Mouse (Mus musculus): ENCODE measurements around the gene Spn. TPM values are rescaled to one million over a fixed set of nuclear protein-coding genes. Genes with fewer than 3 reads are reported as not detected.

Gene Spn
- polyA plus RNA-seq, 1 experiment from 2014 or later: 0.36 TPM

DNA sequence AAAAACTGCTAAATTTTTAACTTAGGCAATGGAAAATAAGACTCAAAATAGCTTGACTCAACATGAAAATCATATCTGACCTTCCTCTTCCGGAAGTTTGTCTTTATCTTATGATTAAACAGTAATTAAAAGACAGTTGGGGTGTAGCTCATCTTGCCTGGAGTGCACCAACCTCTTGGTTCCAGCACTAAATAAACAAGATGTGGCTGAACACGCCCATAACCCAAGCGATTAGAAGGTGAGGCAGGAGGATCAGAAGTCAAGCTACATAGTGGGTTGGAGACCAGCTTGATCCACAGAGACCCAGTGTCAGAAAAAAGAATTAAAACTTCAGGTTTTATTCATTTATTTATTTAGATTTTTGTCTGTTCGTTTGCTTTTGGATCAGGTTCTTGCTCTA, 53.9 kb downstream of the Spn start:
- no peak for ATAC-seq
- no peaks in the 10 kb centered on the region for H3K4me1 ChIP-seq (replicated peaks)
- no peaks in the 10 kb centered on the region for H3K9me3 ChIP-seq
- no peak overlapping the region for H3K27ac ChIP-seq
- H3K27me3 ChIP-seq (replicated peaks): no peaks in the 10 kb centered on the region
- no peak overlapping the region for H3K4me2 ChIP-seq (replicated peaks)
- WGBS: 67% methylated on average over 4 of the region's 4 CpGs
- H3K4me3 ChIP-seq (replicated peaks): no peak overlapping the region
- H3K36me3 ChIP-seq: no peaks in the 10 kb centered on the region
- no peak overlapping the region for H3K9ac ChIP-seq

DNA sequence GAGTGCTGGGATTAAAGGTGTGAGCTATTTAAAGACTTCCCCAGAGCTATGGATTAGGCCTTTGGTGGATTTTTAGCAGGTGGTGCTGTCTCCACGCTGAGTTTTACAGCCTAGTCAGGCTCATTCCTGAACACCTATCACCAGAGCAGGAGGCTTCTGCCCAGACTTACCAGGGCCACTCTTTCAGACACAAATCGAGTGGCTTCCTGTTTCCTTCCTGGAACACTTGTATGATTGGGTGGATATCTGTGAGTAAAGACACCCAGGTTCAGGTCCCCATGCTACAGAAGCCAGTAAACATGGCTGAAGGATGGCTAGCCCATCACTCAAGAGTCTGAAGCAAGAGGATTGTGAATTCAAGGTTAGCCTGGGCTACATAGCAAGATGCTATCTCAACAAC, 54.6 kb downstream of the Spn start:
- Histone ChIP-seq H3K27me3 (replicated peaks) (no peaks in the 10 kb centered on the region), H3K4me3 (replicated peaks) (no peak overlapping the region), H3K9ac (no peak overlapping the region), H3K4me1 (replicated peaks) (no peaks in the 10 kb centered on the region), H3K9me3 (no peaks in the 10 kb centered on the region), H3K27ac (no peak overlapping the region), H3K4me2 (replicated peaks) (no peak overlapping the region), H3K36me3 (no peaks in the 10 kb centered on the region)
- ATAC-seq: no peak
- WGBS: 43% methylated on average over 2 of the region's 2 CpGs

DNA sequence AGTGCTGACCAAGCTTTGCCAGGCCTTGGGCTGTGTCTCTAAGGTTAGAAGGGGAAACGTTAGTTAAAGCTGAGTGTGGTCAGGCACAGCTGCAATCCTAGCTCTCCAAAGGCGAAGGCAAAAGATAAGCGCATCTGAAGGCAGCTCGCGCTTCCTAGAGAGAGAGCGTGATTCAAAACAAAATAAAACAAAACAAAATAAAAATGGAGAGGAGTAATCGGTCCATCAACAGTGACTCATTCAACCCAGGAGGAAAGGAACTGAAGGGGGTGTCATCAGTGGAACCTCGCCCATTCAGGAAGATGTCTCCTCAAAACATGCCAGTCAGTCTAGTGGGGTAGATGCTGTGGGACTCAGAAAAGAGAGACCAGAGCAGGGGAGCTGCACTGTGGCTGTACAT, 55.4 kb downstream of the Spn start:
- Histone ChIP-seq H3K36me3 (no peaks in the 10 kb centered on the region), H3K4me3 (replicated peaks) (no peak overlapping the region), H3K27me3 (replicated peaks) (no peaks in the 10 kb centered on the region), H3K9ac (no peak overlapping the region), H3K9me3 (no peaks in the 10 kb centered on the region), H3K4me2 (replicated peaks) (no peak overlapping the region), H3K27ac (no peak overlapping the region), H3K4me1 (replicated peaks) (no peaks in the 10 kb centered on the region)
- 83% methylated on average over 8 of the region's 8 CpGs for WGBS
- no peak for ATAC-seq

Other genes starting within 250 kb of the Spn start
- 27.8 and 33.3 TPM in 2 replicates for gene Tmem219, start 214.9 kb downstream of the Spn start, polyA plus RNA-seq (2015; fragmentation: Nextera tagmentation; extraction: Ambion mirVana)
- gene Kctd13, start 208.9 kb downstream of the Spn start, polyA plus RNA-seq (2015; fragmentation: Nextera tagmentation; extraction: Ambion mirVana): 13.6 and 13.9 TPM in 2 replicates
- gene Asphd1, start 188.2 kb downstream of the Spn start, polyA plus RNA-seq (2015; fragmentation: Nextera tagmentation; extraction: Ambion mirVana): 0.32 and 0.46 TPM in 2 replicates
- 2.4 and 2.9 TPM in 2 replicates for gene Sez6l2, start 187.3 kb downstream of the Spn start, polyA plus RNA-seq (2015; fragmentation: Nextera tagmentation; extraction: Ambion mirVana)
- gene Cdipt, start 161.9 kb downstream of the Spn start, polyA plus RNA-seq (2015; fragmentation: Nextera tagmentation; extraction: Ambion mirVana): 123 and 136 TPM in 2 replicates
- 0.98 and 2.3 TPM in 2 replicates for gene Cdiptos, start 161.7 kb downstream of the Spn start, polyA plus RNA-seq (2015; fragmentation: Nextera tagmentation; extraction: Ambion mirVana)
- 58.3 and 59.2 TPM in 2 replicates for gene Mvp, start 123.2 kb downstream of the Spn start, polyA plus RNA-seq (2015; fragmentation: Nextera tagmentation; extraction: Ambion mirVana)
- 0.43 and 1.5 TPM in 2 replicates for gene Pagr1b, start 121.3 kb downstream of the Spn start, polyA plus RNA-seq (2015; fragmentation: Nextera tagmentation; extraction: Ambion mirVana)
- gene Pagr1a, start 120.5 kb downstream of the Spn start, polyA plus RNA-seq (2015; fragmentation: Nextera tagmentation; extraction: Ambion mirVana): 48.4 and 52.6 TPM in 2 replicates
- gene Gm42742, start 116.7 kb downstream of the Spn start, polyA plus RNA-seq (2015; fragmentation: Nextera tagmentation; extraction: Ambion mirVana): 41.5 and 51.1 TPM in 2 replicates
- 4.3 and 5.0 TPM in 2 replicates for gene Prrt2, start 116.6 kb downstream of the Spn start, polyA plus RNA-seq (2015; fragmentation: Nextera tagmentation; extraction: Ambion mirVana)
- gene Maz, start 110.8 kb downstream of the Spn start, polyA plus RNA-seq (2015; fragmentation: Nextera tagmentation; extraction: Ambion mirVana): 66.6 and 68.8 TPM in 2 replicates
- 101 and 107 TPM in 2 replicates for gene Kif22, start 95.4 kb downstream of the Spn start, polyA plus RNA-seq (2015; fragmentation: Nextera tagmentation; extraction: Ambion mirVana)
- gene Zg16, start 50.5 kb downstream of the Spn start, polyA plus RNA-seq (2015; fragmentation: Nextera tagmentation; extraction: Ambion mirVana): 7.6 and 28.5 TPM in 2 replicates
- 4.4 TPM in 2 replicates for gene AI467606, start 46.5 kb downstream of the Spn start, polyA plus RNA-seq (2015; fragmentation: Nextera tagmentation; extraction: Ambion mirVana)
- gene Qprt, start 15.6 kb downstream of the Spn start, polyA plus RNA-seq (2015; fragmentation: Nextera tagmentation; extraction: Ambion mirVana): 5.3 and 6.1 TPM in 2 replicates
- 43.4 and 46.7 TPM in 2 replicates for gene Cd2bp2, start 58.2 kb upstream of the Spn start, polyA plus RNA-seq (2015; fragmentation: Nextera tagmentation; extraction: Ambion mirVana)
- gene Tbc1d10b, start 70.6 kb upstream of the Spn start, polyA plus RNA-seq (2015; fragmentation: Nextera tagmentation; extraction: Ambion mirVana): 23.2 and 23.6 TPM in 2 replicates
- 15.4 and 21.1 TPM in 2 replicates for gene Mylpf, start 71.1 kb upstream of the Spn start, polyA plus RNA-seq (2015; fragmentation: Nextera tagmentation; extraction: Ambion mirVana)
- 24.7 and 27.5 TPM in 2 replicates for gene Zfp553, start 95.2 kb upstream of the Spn start, polyA plus RNA-seq (2015; fragmentation: Nextera tagmentation; extraction: Ambion mirVana)
- gene Sept1, start 95.3 kb upstream of the Spn start, polyA plus RNA-seq (2015; fragmentation: Nextera tagmentation; extraction: Ambion mirVana): 13.8 and 16.0 TPM in 2 replicates
- gene Zfp771, start 106.5 kb upstream of the Spn start, polyA plus RNA-seq (2015; fragmentation: Nextera tagmentation; extraction: Ambion mirVana): 41.0 and 44.5 TPM in 2 replicates
- 216 and 219 TPM in 2 replicates for gene Dctpp1, start 122.9 kb upstream of the Spn start, polyA plus RNA-seq (2015; fragmentation: Nextera tagmentation; extraction: Ambion mirVana)
- 205 and 233 TPM in 2 replicates for gene Sephs2, start 136.2 kb upstream of the Spn start, polyA plus RNA-seq (2015; fragmentation: Nextera tagmentation; extraction: Ambion mirVana)
- 2.0 and 2.5 TPM in 2 replicates for gene Itgal, start 158.4 kb upstream of the Spn start, polyA plus RNA-seq (2015; fragmentation: Nextera tagmentation; extraction: Ambion mirVana)
- 18.9 and 19.9 TPM in 2 replicates for gene Zfp768, start 207.8 kb upstream of the Spn start, polyA plus RNA-seq (2015; fragmentation: Nextera tagmentation; extraction: Ambion mirVana)
- gene Zfp747, start 238.2 kb upstream of the Spn start, polyA plus RNA-seq (2015; fragmentation: Nextera tagmentation; extraction: Ambion mirVana): 10.5 and 11.5 TPM in 2 replicates
- 6.3 TPM in 2 replicates for gene 9130019O22Rik, start 249.3 kb upstream of the Spn start, polyA plus RNA-seq (2015; fragmentation: Nextera tagmentation; extraction: Ambion mirVana)